Mouse (Mus musculus): ENCODE results near the gene Ccdc92b. TPM values are rescaled to one million over a fixed set of nuclear protein-coding genes. Genes with fewer than 3 reads are reported as not detected.

Gene Ccdc92b
- polyA plus RNA-seq, 1 experiment, result 0.01 TPM

DNA sequence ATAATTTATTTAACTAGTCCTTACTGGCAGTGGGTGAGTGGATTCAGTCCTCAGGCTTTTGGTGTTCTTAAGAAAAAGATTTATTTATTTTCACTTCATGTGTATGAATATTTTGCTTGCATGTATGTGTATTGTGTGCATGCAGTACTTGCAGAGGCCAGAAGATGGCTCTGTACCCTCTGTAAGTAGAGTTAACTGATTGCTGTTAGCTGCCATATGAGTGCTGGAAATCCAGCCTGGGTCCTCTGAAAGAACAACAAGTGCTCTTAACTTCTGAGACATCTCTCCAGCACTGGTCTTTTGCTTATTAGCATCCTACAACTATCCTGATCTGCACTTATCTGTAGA is 21.4 kb upstream of the Ccdc92b start:
- H3ac ChIP-seq (ENCODE audit: control insufficient read depth, insufficient read length, low read depth), result no peak overlapping the region
- peaks cover 2% of the 10 kb centered on the region for H3K27me3 ChIP-seq (ENCODE audit: control insufficient read depth, insufficient read depth, insufficient read length)
- no peak overlapping the region for H3K4me3 ChIP-seq (ENCODE audit: insufficient read depth, poor library complexity, severe bottlenecking)
- H3K36me3 ChIP-seq (ENCODE audit: control insufficient read depth, insufficient read depth), result no peaks in the 10 kb centered on the region
- no peak for TF ChIP-seq MAX (IDR thresholded peaks at IDR 0.05)
- no peak for TF ChIP-seq USF1 (IDR thresholded peaks at IDR 0.05; ENCODE audit: low read depth)
- no peak for TF ChIP-seq FOSL1 (IDR thresholded peaks at IDR 0.05; ENCODE audit: insufficient read depth, low read length, poor library complexity, severe bottlenecking)
- TF ChIP-seq CEBPB (IDR thresholded peaks at IDR 0.05; ENCODE audit: low read depth), result no peak
- no peak for TF ChIP-seq MYOG (IDR thresholded peaks at IDR 0.05; ENCODE audit: control insufficient read depth, extremely low read depth, insufficient read length)
- no peaks in the 10 kb centered on the region for H3K79me3 ChIP-seq (ENCODE audit: low read depth)
- no peaks in the 10 kb centered on the region for H3K79me2 ChIP-seq (ENCODE audit: control insufficient read depth, insufficient read depth)

- Histone ChIP-seq H3K4me3 (ENCODE audit: insufficient read depth, poor library complexity, severe bottlenecking) (no peak overlapping the region), H3K27me3 (ENCODE audit: control insufficient read depth, insufficient read depth, insufficient read length) (peaks cover 7% of the 10 kb centered on the region), H3ac (ENCODE audit: control insufficient read depth, insufficient read length, low read depth) (no peak overlapping the region), H3K79me3 (ENCODE audit: low read depth) (no peaks in the 10 kb centered on the region), H3K79me2 (ENCODE audit: control insufficient read depth, insufficient read depth) (no peaks in the 10 kb centered on the region), H3K36me3 (ENCODE audit: control insufficient read depth, insufficient read depth) (no peaks in the 10 kb centered on the region)
- TF ChIP-seq MYOG (IDR thresholded peaks at IDR 0.05; ENCODE audit: control insufficient read depth, extremely low read depth, insufficient read length) (no peak), USF1 (IDR thresholded peaks at IDR 0.05; ENCODE audit: low read depth) (no peak), CEBPB (IDR thresholded peaks at IDR 0.05; ENCODE audit: low read depth) (no peak), MYOD1 (IDR thresholded peaks at IDR 0.05; ENCODE audit: control insufficient read depth, insufficient read length, low read depth) (no peak), CTCF (IDR thresholded peaks at IDR 0.05; ENCODE audit: control insufficient read depth, insufficient read depth, insufficient read length) (no peak), MAX (IDR thresholded peaks at IDR 0.05) (no peak), FOSL1 (IDR thresholded peaks at IDR 0.05; ENCODE audit: insufficient read depth, low read length, poor library complexity, severe bottlenecking) (no peak)
Measured at GRCm38 (mm10) chr11:74602286-74602685, 17.1 kb upstream of the Ccdc92b start.

DNA sequence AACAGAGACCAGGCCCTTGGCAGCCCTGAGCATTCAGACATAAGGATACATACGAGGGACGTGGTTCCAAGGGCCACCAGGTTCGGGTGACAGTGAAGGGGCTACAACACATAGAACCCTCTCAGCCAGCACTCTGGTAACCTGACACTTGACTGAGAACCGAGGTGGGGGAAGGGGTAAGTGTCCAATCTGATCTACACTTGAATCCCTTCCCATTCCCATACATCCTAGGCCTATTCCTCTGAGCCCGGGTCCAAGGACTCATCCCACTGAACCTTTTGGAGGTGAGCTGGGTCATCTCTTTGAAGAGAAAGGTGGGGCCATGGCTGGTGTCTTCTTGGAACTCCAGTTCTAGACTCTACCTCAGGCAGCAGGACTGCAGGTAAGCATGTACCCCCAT is 9.3 kb upstream of the Ccdc92b start:
- Histone ChIP-seq H3K4me3 (ENCODE audit: insufficient read depth, poor library complexity, severe bottlenecking) (no peak overlapping the region), H3K79me3 (ENCODE audit: low read depth) (no peaks in the 10 kb centered on the region), H3K79me2 (ENCODE audit: control insufficient read depth, insufficient read depth) (no peaks in the 10 kb centered on the region), H3ac (ENCODE audit: control insufficient read depth, insufficient read length, low read depth) (no peak overlapping the region), H3K36me3 (ENCODE audit: control insufficient read depth, insufficient read depth) (no peaks in the 10 kb centered on the region), H3K27me3 (ENCODE audit: control insufficient read depth, insufficient read depth, insufficient read length) (peaks cover 19% of the 10 kb centered on the region)
- no peak for TF ChIP-seq MYOG (IDR thresholded peaks at IDR 0.05; ENCODE audit: control insufficient read depth, extremely low read depth, insufficient read length)
- no peak for TF ChIP-seq CTCF (IDR thresholded peaks at IDR 0.05; ENCODE audit: control insufficient read depth, insufficient read depth, insufficient read length)
- TF ChIP-seq USF1 (IDR thresholded peaks at IDR 0.05; ENCODE audit: low read depth), result no peak
- TF ChIP-seq MYOD1 (IDR thresholded peaks at IDR 0.05; ENCODE audit: control insufficient read depth, insufficient read length, low read depth), result no peak
- TF ChIP-seq FOSL1 (IDR thresholded peaks at IDR 0.05; ENCODE audit: insufficient read depth, low read length, poor library complexity, severe bottlenecking), result no peak
- no peak for TF ChIP-seq CEBPB (IDR thresholded peaks at IDR 0.05; ENCODE audit: low read depth)
- no peak for TF ChIP-seq MAX (IDR thresholded peaks at IDR 0.05)

- H3K4me3 ChIP-seq (ENCODE audit: insufficient read depth, poor library complexity, severe bottlenecking), result no peak within 1 kb of the TSS
- no peaks in the 10 kb centered on the region for H3K79me2 ChIP-seq (ENCODE audit: control insufficient read depth, insufficient read depth)
- H3K27me3 ChIP-seq (ENCODE audit: control insufficient read depth, insufficient read depth, insufficient read length), result peaks cover 22% of the 10 kb centered on the region
- H3K79me3 ChIP-seq (ENCODE audit: low read depth), result no peaks in the 10 kb centered on the region
- TF ChIP-seq CTCF (IDR thresholded peaks at IDR 0.05; ENCODE audit: control insufficient read depth, insufficient read depth, insufficient read length), result no peak
- no peak for TF ChIP-seq MYOG (IDR thresholded peaks at IDR 0.05; ENCODE audit: control insufficient read depth, extremely low read depth, insufficient read length)
- TF ChIP-seq FOSL1 (IDR thresholded peaks at IDR 0.05; ENCODE audit: insufficient read depth, low read length, poor library complexity, severe bottlenecking), result no peak
- TF ChIP-seq USF1 (IDR thresholded peaks at IDR 0.05; ENCODE audit: low read depth), result no peak
- TF ChIP-seq MAX (IDR thresholded peaks at IDR 0.05), result no peak
- TF ChIP-seq CEBPB (IDR thresholded peaks at IDR 0.05; ENCODE audit: low read depth), result no peak
- TF ChIP-seq MYOD1 (IDR thresholded peaks at IDR 0.05; ENCODE audit: control insufficient read depth, insufficient read length, low read depth), result no peak
- H3K36me3 ChIP-seq (ENCODE audit: control insufficient read depth, insufficient read depth), result no peaks in the 10 kb centered on the region
- no peak within 1 kb of the TSS for H3ac ChIP-seq (ENCODE audit: control insufficient read depth, insufficient read length, low read depth)
Measured at GRCm38 (mm10) chr11:74610545-74611176, 8.7 kb upstream of the Ccdc92b start, which contains the start of gene Rap1gap2. TSS of gene Rap1gap2 (minus strand) at chr11:74610915.

DNA sequence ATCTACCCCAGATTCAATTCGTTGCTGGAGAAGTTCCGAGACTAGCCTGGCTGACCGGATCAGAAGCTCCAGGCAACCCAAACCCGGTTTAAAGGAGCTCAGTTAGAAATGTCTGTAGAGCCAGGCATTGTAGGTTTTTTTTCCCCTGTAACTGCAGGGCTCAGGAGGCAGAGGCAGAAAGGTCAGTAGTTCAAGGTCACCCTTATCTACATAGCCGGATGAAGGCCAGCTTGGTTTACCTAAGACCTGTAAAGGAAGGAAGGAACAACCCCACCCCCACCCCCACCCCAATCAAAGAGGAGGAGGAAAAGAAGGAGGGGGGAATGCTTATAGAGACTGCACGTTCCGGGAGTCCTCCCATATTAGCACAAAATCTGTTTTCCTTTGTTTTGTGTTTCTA is 8.0 kb upstream of the Ccdc92b start:
- Histone ChIP-seq H3K79me3 (ENCODE audit: low read depth) (no peaks in the 10 kb centered on the region), H3K36me3 (ENCODE audit: control insufficient read depth, insufficient read depth) (no peaks in the 10 kb centered on the region), H3K27me3 (ENCODE audit: control insufficient read depth, insufficient read depth, insufficient read length) (peaks cover 22% of the 10 kb centered on the region), H3K79me2 (ENCODE audit: control insufficient read depth, insufficient read depth) (no peaks in the 10 kb centered on the region), H3K4me3 (ENCODE audit: insufficient read depth, poor library complexity, severe bottlenecking) (no peak overlapping the region), H3ac (ENCODE audit: control insufficient read depth, insufficient read length, low read depth) (no peak overlapping the region)
- TF ChIP-seq MYOD1 (IDR thresholded peaks at IDR 0.05; ENCODE audit: control insufficient read depth, insufficient read length, low read depth) (no peak), FOSL1 (IDR thresholded peaks at IDR 0.05; ENCODE audit: insufficient read depth, low read length, poor library complexity, severe bottlenecking) (no peak), USF1 (IDR thresholded peaks at IDR 0.05; ENCODE audit: low read depth) (no peak), CTCF (IDR thresholded peaks at IDR 0.05; ENCODE audit: control insufficient read depth, insufficient read depth, insufficient read length) (no peak), CEBPB (IDR thresholded peaks at IDR 0.05; ENCODE audit: low read depth) (no peak), MAX (IDR thresholded peaks at IDR 0.05) (no peak), MYOG (IDR thresholded peaks at IDR 0.05; ENCODE audit: control insufficient read depth, extremely low read depth, insufficient read length) (no peak)

DNA sequence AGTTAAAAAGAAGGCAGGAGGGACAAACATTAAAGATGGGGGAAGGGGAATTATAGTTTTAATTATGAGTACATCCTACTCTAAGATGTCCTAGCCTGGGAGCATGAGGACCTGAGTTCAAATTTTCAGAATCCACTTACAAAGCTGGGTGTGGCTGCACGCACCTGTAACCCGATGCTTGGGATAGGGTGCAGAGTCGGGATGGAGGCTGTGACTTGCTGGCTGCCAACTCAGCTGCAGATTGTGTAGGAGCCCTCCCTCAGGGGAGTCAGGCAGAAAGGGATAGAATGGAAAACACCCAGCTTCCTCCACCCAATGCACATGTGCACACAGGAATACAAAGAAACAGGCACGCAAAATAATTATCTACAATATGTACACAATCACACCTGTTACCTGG is 6.0 kb upstream of the Ccdc92b start:
- Histone ChIP-seq H3K27me3 (ENCODE audit: control insufficient read depth, insufficient read depth, insufficient read length) (peaks cover 22% of the 10 kb centered on the region), H3K79me2 (ENCODE audit: control insufficient read depth, insufficient read depth) (no peaks in the 10 kb centered on the region), H3K36me3 (ENCODE audit: control insufficient read depth, insufficient read depth) (no peaks in the 10 kb centered on the region), H3K4me3 (ENCODE audit: insufficient read depth, poor library complexity, severe bottlenecking) (no peak overlapping the region), H3ac (ENCODE audit: control insufficient read depth, insufficient read length, low read depth) (no peak overlapping the region), H3K79me3 (ENCODE audit: low read depth) (no peaks in the 10 kb centered on the region)
- no peak for TF ChIP-seq MYOD1 (IDR thresholded peaks at IDR 0.05; ENCODE audit: control insufficient read depth, insufficient read length, low read depth)
- no peak for TF ChIP-seq MYOG (IDR thresholded peaks at IDR 0.05; ENCODE audit: control insufficient read depth, extremely low read depth, insufficient read length)
- TF ChIP-seq CEBPB (IDR thresholded peaks at IDR 0.05; ENCODE audit: low read depth), result no peak
- no peak for TF ChIP-seq CTCF (IDR thresholded peaks at IDR 0.05; ENCODE audit: control insufficient read depth, insufficient read depth, insufficient read length)
- no peak for TF ChIP-seq USF1 (IDR thresholded peaks at IDR 0.05; ENCODE audit: low read depth)
- no peak for TF ChIP-seq FOSL1 (IDR thresholded peaks at IDR 0.05; ENCODE audit: insufficient read depth, low read length, poor library complexity, severe bottlenecking)
- TF ChIP-seq MAX (IDR thresholded peaks at IDR 0.05), result no peak

Data from C2C12 (cell line).